Mouse (Mus musculus): Measurements from ENCODE around the gene Pakap. TPM values are rescaled to one million over a fixed set of nuclear protein-coding genes. Genes with fewer than 3 reads are reported as not detected.
A peak's percentile ranks its signal among the peaks of the same experiment; 100 is the strongest.

Pakap gene
- polyA plus RNA-seq, 1 experiment from 2014 or later = 5.1 TPM

DNA sequence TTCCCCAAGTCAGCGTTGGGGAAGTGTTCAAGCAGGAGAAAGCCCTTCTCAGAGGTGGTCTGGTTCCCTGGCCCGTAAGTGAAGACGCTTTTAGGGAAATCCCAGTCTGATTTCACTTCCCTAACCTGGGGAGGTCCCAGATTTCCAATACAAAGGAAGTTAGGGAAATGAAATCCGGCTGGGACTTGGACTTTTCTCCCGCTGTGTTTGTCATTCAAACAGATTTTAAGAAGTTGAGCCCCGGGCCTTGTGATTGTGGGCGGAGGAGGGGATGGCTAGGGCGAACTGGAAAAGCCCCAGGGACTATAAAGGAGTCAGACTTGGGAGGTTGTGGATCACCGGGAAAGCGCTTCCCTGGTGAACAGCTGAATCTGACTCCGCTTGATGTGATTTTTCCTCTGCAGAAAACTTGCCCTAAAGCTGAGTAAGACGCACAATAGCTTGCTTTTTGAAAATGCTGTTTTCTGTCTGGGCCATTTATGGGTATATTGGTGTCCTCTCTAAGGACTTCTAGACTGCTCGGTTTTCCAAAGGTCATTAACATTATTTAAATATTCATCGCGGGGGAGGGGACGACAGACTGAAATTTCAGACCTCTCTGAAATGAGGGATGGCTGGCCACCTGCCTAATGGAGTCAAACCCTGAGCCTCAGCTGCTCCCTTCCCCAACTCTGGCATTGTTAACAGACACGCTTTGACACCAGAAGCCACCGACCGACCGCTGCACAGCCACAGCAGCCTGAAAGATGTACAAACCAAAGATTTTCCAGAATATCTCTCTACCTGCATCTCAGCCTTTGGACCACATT lies 213.1 kb downstream of the Pakap start:
- Histone ChIP-seq H3K36me3 (ENCODE audit: control insufficient read depth, insufficient read depth, low read length) (no peaks in the 10 kb centered on the region), H3K27ac (ENCODE audit: low read depth, low read length) (no peak overlapping the region), H3K4me2 (peak overlapping the region; percentile 25), H3K4me3 (ENCODE audit: low read depth, low read length) (no peak overlapping the region), H3K27me3 (replicated peaks; ENCODE audit: control insufficient read depth, insufficient read depth, low read length) (peaks cover 36% of the 10 kb centered on the region), H3K9ac (ENCODE audit: low read depth, low read length) (no peak overlapping the region), H3K9me3 (ENCODE audit: control insufficient read depth, low read length) (no peaks in the 10 kb centered on the region), H3K4me1 (replicated peaks; ENCODE audit: control insufficient read depth, insufficient read depth, low read length) (peaks cover 5% of the 10 kb centered on the region)
- DNase-seq (ENCODE audit: low spot score) = no peak
- ATAC-seq (replicated peaks; ENCODE audit: low FRiP score) = no peak
- 11% methylated on average over 20 of the region's 20 CpGs for WGBS

DNA sequence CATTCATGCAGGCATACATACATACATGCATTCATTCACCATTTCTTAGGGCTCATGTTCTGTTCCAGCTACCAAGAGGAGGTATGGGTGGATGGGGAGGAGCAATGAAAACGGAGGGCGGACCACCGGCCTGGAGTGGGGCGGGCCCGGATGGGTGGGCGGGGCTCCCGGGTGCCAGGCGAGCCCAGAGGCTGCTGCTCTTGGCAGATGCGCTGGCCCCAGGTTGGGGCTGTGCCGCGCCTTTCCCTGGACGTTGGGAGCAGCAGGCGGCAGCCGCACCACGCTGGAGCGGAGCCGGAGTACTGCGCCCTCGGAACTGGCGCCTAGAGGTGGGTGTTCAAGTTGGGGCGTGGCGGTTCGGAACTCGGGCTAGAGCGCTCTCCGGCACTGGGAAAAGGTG lies 214.0 kb downstream of the Pakap start:
- DNase-seq (ENCODE audit: low spot score) (peak; percentile 71), ATAC-seq (replicated peaks; ENCODE audit: low FRiP score) (peak; percentile 90)
- H3K27me3 ChIP-seq (replicated peaks; ENCODE audit: control insufficient read depth, insufficient read depth, low read length) = peaks cover 36% of the 10 kb centered on the region
- no peak overlapping the region for H3K27ac ChIP-seq (ENCODE audit: low read depth, low read length)
- H3K9me3 ChIP-seq (ENCODE audit: control insufficient read depth, low read length) = no peaks in the 10 kb centered on the region
- WGBS = under 1% methylated on average over 26 of the region's 26 CpGs
- H3K9ac ChIP-seq (ENCODE audit: low read depth, low read length) = no peak overlapping the region; the same call in 1 of the 2 replicates
- H3K4me2 ChIP-seq = peak overlapping the region; percentile 85
- H3K4me3 ChIP-seq (ENCODE audit: low read depth, low read length) = peak overlapping the region; percentile 51
- peaks cover 5% of the 10 kb centered on the region for H3K4me1 ChIP-seq (replicated peaks; ENCODE audit: control insufficient read depth, insufficient read depth, low read length)
- H3K36me3 ChIP-seq (ENCODE audit: control insufficient read depth, insufficient read depth, low read length) = no peaks in the 10 kb centered on the region

DNA sequence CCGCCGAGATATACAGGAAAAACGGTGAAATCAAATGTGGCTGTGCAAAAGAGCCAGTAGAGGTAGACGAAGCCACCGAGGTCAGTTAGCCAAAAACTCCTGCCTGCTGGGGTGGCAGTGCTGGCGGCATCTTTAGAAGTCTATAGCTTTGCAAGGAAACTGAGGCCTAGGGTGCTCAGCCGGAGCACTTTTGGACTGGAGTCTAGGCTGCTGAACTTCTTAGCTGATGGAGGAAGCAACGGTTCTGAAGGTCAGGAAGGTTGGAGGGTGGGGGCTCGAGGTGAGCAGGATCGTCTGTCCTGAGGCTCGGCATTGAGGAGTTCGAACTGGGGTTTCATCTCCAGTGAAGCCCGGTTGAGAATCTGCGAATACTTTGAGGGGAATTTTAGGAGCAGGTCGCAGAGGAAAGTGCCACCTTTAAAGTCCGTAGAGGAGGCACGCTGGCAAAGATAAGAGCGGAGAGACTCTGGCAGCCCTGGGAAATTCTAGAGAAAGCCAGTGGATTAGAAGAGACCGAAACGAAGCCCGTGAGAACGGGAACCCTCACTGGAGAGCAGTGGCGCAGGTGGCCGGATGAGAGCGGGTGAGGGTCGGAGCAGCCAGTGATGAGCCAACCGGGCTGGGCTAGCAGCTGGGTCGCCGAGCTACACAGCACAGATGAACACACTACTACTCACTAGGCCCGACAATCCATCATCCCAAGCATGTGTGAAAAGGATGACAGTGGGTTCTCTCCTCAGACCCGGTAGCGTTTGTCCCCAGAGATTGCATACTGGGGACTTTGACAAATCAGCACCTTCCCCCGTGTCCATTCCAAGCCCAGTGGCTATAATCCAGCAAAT lies 214.8 kb downstream of the Pakap start:
- Histone ChIP-seq H3K4me2 (peak overlapping the region; percentile 85), H3K36me3 (ENCODE audit: control insufficient read depth, insufficient read depth, low read length) (no peaks in the 10 kb centered on the region), H3K9ac (ENCODE audit: low read depth, low read length) (no peak overlapping the region; the same call in 1 of the 2 replicates), H3K27ac (ENCODE audit: low read depth, low read length) (no peak overlapping the region), H3K9me3 (ENCODE audit: control insufficient read depth, low read length) (no peaks in the 10 kb centered on the region), H3K4me3 (ENCODE audit: low read depth, low read length) (peak overlapping the region; percentile 51), H3K27me3 (replicated peaks; ENCODE audit: control insufficient read depth, insufficient read depth, low read length) (peaks cover 36% of the 10 kb centered on the region), H3K4me1 (replicated peaks; ENCODE audit: control insufficient read depth, insufficient read depth, low read length) (peaks cover 5% of the 10 kb centered on the region)
- 0 out of 2 replicates have a peak, but pooled peaks have one; percentile 18 for ATAC-seq (replicated peaks; ENCODE audit: low FRiP score)
- WGBS = 5% methylated on average over 33 of the region's 33 CpGs
- no peak for DNase-seq (ENCODE audit: low spot score)

DNA sequence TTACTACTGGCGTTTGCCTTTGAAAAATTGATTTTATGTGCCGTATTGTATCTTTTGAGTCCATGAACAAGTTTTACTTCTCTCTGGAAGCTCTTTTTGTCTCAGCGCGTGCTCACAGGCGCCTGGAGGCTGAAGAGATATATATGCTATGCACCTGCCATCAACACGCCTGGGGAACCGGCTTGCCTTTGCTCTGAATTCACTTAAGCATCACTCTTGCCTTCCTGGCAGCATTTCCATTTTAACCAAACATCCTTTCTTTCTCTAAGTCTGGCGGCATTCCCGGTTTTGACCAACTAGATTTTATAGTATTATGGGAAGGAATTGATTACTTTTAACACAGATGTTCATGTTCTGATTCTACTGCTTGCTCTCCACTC lies 215.4 kb downstream of the Pakap start:
- peaks cover 36% of the 10 kb centered on the region for H3K27me3 ChIP-seq (replicated peaks; ENCODE audit: control insufficient read depth, insufficient read depth, low read length)
- no peak for DNase-seq (ENCODE audit: low spot score)
- WGBS = 52% methylated on average over 9 of the region's 9 CpGs
- H3K27ac ChIP-seq (ENCODE audit: low read depth, low read length) = no peak overlapping the region
- ATAC-seq (replicated peaks; ENCODE audit: low FRiP score) = no peak
- no peak overlapping the region for H3K4me3 ChIP-seq (ENCODE audit: low read depth, low read length)
- no peak overlapping the region for H3K9ac ChIP-seq (ENCODE audit: low read depth, low read length)
- H3K36me3 ChIP-seq (ENCODE audit: control insufficient read depth, insufficient read depth, low read length) = no peaks in the 10 kb centered on the region
- H3K4me1 ChIP-seq (replicated peaks; ENCODE audit: control insufficient read depth, insufficient read depth, low read length) = peaks cover 5% of the 10 kb centered on the region
- no peak overlapping the region; the same call in 1 of the 2 replicates for H3K4me2 ChIP-seq
- H3K9me3 ChIP-seq (ENCODE audit: control insufficient read depth, low read length) = no peaks in the 10 kb centered on the region

DNA sequence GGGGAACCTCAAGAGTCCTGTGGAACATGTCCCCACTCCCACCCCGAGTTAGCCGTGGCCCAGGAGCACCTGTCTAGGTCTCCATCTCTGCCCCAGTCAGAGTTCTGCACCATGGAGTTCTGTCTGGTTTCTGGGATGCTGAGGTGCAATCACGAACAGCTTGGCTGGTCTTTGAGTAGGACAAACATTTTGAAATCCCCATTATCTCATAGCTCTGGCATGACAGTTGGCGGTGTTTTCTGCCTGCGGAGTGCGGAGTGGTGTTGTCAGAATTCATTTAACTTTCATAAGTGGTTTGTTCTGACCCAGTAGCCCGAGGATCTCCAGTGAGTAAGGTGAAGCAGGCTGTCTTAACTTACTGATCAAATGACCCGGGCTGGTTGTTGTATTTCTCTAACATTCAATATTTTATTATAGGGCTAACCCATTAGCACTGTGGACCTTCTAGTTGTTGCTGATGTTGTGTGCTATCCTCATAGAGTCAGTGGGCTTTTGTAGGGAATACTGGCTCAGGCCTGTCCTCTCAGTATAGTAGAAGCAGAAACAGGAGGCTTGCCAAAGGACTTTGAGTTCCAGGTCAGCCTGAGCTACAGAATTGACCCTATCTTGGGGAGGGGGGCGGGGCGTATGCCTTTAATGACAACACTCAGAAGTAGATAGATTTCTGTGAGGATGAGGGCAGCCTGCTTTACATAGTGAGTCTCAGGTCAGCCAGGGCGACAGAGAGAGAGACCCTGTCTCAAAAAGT lies 216.0 kb downstream of the Pakap start:
- peaks cover 5% of the 10 kb centered on the region for H3K4me1 ChIP-seq (replicated peaks; ENCODE audit: control insufficient read depth, insufficient read depth, low read length)
- no peaks in the 10 kb centered on the region for H3K9me3 ChIP-seq (ENCODE audit: control insufficient read depth, low read length)
- H3K9ac ChIP-seq (ENCODE audit: low read depth, low read length) = no peak overlapping the region
- no peaks in the 10 kb centered on the region for H3K36me3 ChIP-seq (ENCODE audit: control insufficient read depth, insufficient read depth, low read length)
- H3K4me3 ChIP-seq (ENCODE audit: low read depth, low read length) = no peak overlapping the region
- peaks cover 36% of the 10 kb centered on the region for H3K27me3 ChIP-seq (replicated peaks; ENCODE audit: control insufficient read depth, insufficient read depth, low read length)
- WGBS = 71% methylated on average over 11 of the region's 11 CpGs
- ATAC-seq (replicated peaks; ENCODE audit: low FRiP score) = no peak
- no peak overlapping the region for H3K27ac ChIP-seq (ENCODE audit: low read depth, low read length)
- no peak overlapping the region for H3K4me2 ChIP-seq
- no peak for DNase-seq (ENCODE audit: low spot score)

DNA sequence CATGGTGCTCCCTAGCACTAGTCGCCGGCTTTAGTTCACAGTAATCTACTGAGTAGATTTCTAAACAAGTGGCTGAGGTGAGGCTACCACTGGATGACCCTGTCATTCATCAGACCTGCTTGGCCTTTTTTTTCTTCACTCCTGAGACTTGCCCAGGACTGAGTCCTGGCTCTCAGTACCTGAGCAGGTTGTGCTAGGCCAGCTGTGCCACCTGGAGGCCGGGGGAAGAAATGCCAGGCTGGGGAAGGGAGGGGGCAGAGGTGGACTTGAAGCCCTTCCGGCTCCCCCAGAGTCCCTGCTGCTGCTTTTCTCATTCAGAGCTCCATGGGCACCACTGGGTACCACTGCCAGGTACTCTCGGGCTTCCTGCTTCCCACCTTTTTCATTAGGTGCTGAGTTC lies 220.7 kb downstream of the Pakap start:
- no peak overlapping the region for H3K9ac ChIP-seq (ENCODE audit: low read depth, low read length)
- no peak overlapping the region for H3K27ac ChIP-seq (ENCODE audit: low read depth, low read length)
- no peaks in the 10 kb centered on the region for H3K36me3 ChIP-seq (ENCODE audit: control insufficient read depth, insufficient read depth, low read length)
- peaks cover 5% of the 10 kb centered on the region; the same call in 1 of the 2 replicates for H3K4me1 ChIP-seq (replicated peaks; ENCODE audit: control insufficient read depth, insufficient read depth, low read length)
- H3K27me3 ChIP-seq (replicated peaks; ENCODE audit: control insufficient read depth, insufficient read depth, low read length) = peaks cover 5% of the 10 kb centered on the region
- H3K9me3 ChIP-seq (ENCODE audit: control insufficient read depth, low read length) = no peaks in the 10 kb centered on the region
- DNase-seq (ENCODE audit: low spot score) = no peak
- no peak overlapping the region for H3K4me2 ChIP-seq
- ATAC-seq (replicated peaks; ENCODE audit: low FRiP score) = no peak
- H3K4me3 ChIP-seq (ENCODE audit: low read depth, low read length) = no peak overlapping the region
- WGBS = 62% methylated on average over 5 of the region's 5 CpGs

DNA sequence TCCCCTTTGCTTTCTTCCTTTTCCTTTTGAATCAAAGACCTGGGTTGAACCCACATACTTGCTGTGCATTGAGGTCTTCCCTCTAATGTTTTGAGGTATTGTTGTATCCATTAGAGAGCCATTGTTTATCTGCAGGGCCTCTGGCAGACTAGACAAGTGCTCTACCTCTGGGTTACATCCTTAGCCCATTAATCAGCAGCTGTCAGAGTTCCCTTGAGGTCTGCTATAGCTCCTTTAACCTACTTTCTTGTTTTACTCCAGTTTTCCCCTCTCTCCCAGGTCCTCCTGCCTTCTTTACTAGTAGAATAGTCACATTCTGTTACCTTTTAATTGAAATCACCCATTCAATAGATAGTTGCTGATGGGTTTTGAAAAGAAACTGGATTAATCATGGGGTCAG lies 221.1 kb downstream of the Pakap start:
- Histone ChIP-seq H3K4me3 (ENCODE audit: low read depth, low read length) (no peak overlapping the region), H3K4me2 (no peak overlapping the region), H3K9me3 (ENCODE audit: control insufficient read depth, low read length) (no peaks in the 10 kb centered on the region), H3K27me3 (replicated peaks; ENCODE audit: control insufficient read depth, insufficient read depth, low read length) (peaks cover under 1% of the 10 kb centered on the region), H3K9ac (ENCODE audit: low read depth, low read length) (no peak overlapping the region), H3K27ac (ENCODE audit: low read depth, low read length) (no peak overlapping the region), H3K4me1 (replicated peaks; ENCODE audit: control insufficient read depth, insufficient read depth, low read length) (peaks cover 8% of the 10 kb centered on the region; the same call in 1 of the 2 replicates), H3K36me3 (ENCODE audit: control insufficient read depth, insufficient read depth, low read length) (no peaks in the 10 kb centered on the region)
- no peak for DNase-seq (ENCODE audit: low spot score)
- no peak for ATAC-seq (replicated peaks; ENCODE audit: low FRiP score)

DNA sequence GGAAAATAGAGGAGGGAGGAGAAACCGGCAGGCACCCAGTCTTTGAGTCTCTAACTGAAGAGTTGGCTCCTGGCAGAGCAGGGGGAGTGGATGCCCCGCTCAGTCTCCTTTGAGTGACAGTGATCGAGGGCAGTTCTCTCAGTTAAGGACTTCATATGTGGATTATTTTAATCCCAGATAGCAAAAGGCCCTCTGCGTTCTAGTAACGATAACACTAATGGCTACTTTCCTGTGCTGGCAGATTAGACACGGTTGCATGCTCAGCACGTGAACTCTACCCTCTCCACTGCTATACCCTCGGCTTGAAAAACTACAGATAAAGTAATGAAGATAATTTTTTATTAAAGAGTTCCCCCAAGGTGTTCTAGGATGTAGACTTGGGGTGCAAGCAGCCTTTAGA lies 226.0 kb downstream of the Pakap start:
- Histone ChIP-seq H3K9ac (ENCODE audit: low read depth, low read length) (no peak overlapping the region), H3K4me1 (replicated peaks; ENCODE audit: control insufficient read depth, insufficient read depth, low read length) (peaks cover 27% of the 10 kb centered on the region), H3K27me3 (replicated peaks; ENCODE audit: control insufficient read depth, insufficient read depth, low read length) (no peaks in the 10 kb centered on the region), H3K4me3 (ENCODE audit: low read depth, low read length) (no peak overlapping the region), H3K27ac (ENCODE audit: low read depth, low read length) (no peak overlapping the region), H3K36me3 (ENCODE audit: control insufficient read depth, insufficient read depth, low read length) (no peaks in the 10 kb centered on the region), H3K4me2 (no peak overlapping the region), H3K9me3 (ENCODE audit: control insufficient read depth, low read length) (no peaks in the 10 kb centered on the region)
- ATAC-seq (replicated peaks; ENCODE audit: low FRiP score) = peak; percentile 63; the same call in 1 of the 2 replicates
- DNase-seq (ENCODE audit: low spot score) = no peak
- 32% methylated on average over 8 of the region's 8 CpGs for WGBS
